18 mouse cellular contexts compared by ENCODE assay signal in genomic region chr9:72191091-72191490, GRCm38 (mm10).
"Had no signal": no experiment of that assay in that cellular context is flagged by ENCODE, and none has a peak within 500 bp of the region (broad histone marks: within the 10 kb centered on the region; RNA-seq: fewer than 3 reads in every experiment).

No protein-coding gene starts in this region.

- H3K4me3 ChIP-seq: midbrain, embryonic 10.5 days; midbrain, embryonic 13.5 days; midbrain, embryonic 15.5 days; myocyte; neural tube, embryonic 13.5 days; neural tube, embryonic 15.5 days had no signal

- DNase-seq: lung, adult 18-20 months; lung, embryonic 14.5 days; lung, postnatal 10 days; lung, postnatal 4 days; retina, postnatal 1 day; right cerebral cortex, adult 18-20 months; right cerebral cortex, postnatal 25 days; right cerebral cortex, postnatal 4 days; spleen, adult 18-20 months; thymus, adult 18-20 months; thymus, postnatal 14 days; thymus, postnatal 36 days had no signal

- H3K4me1 ChIP-seq: midbrain, embryonic 13.5 days; midbrain, embryonic 15.5 days; neural tube, embryonic 13.5 days had no signal

- H3K27ac ChIP-seq: midbrain, embryonic 10.5 days; midbrain, embryonic 13.5 days; midbrain, embryonic 15.5 days; neural tube, embryonic 13.5 days; neural tube, embryonic 15.5 days had no signal

- H3K9me3 ChIP-seq: midbrain, embryonic 10.5 days; midbrain, embryonic 13.5 days; midbrain, embryonic 15.5 days; neural tube, embryonic 13.5 days; neural tube, embryonic 15.5 days had no signal

- H3K27me3 ChIP-seq: midbrain, embryonic 13.5 days; midbrain, embryonic 15.5 days; neural tube, embryonic 13.5 days; neural tube, embryonic 15.5 days had no signal

- H3K36me3 ChIP-seq: midbrain, embryonic 10.5 days; midbrain, embryonic 13.5 days; midbrain, embryonic 15.5 days; neural tube, embryonic 13.5 days; neural tube, embryonic 15.5 days had no signal

- H3K9ac ChIP-seq: lung, embryonic 14.5 days; midbrain, embryonic 13.5 days; midbrain, embryonic 15.5 days; neural tube, embryonic 13.5 days; neural tube, embryonic 15.5 days had no signal
